Mouse (Mus musculus): Measurements from ENCODE around the gene Gm45713. TPM values are rescaled to one million over a fixed set of nuclear protein-coding genes. Genes with fewer than 3 reads are reported as not detected.
"Not testable (repeated sequence)": the region's sequence is repeated elsewhere in the genome, so short reads cannot be mapped to it uniquely, and the experiment has no call there.

Gm45713 gene
- polyA plus RNA-seq, 1 experiment from 2014 or later: 0.53 TPM

DNA sequence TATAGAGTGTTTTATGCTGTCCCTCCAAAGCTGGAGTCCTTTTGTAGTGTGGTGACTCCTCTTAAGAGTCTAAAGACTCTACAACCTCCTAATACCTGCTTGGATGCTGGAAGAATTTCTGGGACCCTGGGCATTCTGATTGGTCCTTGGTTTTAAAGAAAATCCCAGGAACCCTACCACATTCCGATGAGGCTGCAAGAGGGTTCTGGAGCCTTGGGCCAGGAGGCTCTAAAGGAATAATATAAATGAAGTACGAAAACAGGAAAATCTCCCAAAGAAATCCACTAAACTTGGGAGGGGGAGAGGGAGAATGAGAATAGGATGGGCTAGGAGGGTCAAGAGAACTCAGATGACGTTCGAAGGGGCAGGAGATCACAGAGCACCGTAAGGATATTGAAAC lies 17.6 kb upstream of the Gm45713 start:
- H3K9ac ChIP-seq (replicated peaks; ENCODE audit: low read length): peak overlapping the region; percentile 81
- H3K27ac ChIP-seq (replicated peaks; ENCODE audit: low read depth, low read length): peak overlapping the region; percentile 95
- H3K27me3 ChIP-seq (ENCODE audit: control insufficient read depth, insufficient read depth, low read length): no peaks in the 10 kb centered on the region
- WGBS: 3% methylated on average over 5 of the region's 5 CpGs
- DNase-seq (no peak), ATAC-seq (ENCODE audit: low FRiP score, low TSS enrichment) (no peak)
- no peaks in the 10 kb centered on the region for H3K9me3 ChIP-seq (ENCODE audit: control insufficient read depth, low read length)
- H3K36me3 ChIP-seq (ENCODE audit: control insufficient read depth, insufficient read depth, low read length): peaks cover 14% of the 10 kb centered on the region; the same call in 1 of the 2 replicates
- H3K4me3 ChIP-seq (replicated peaks; ENCODE audit: low read depth, low read length): peak overlapping the region; percentile 63
- peak overlapping the region; percentile 91 for H3K4me2 ChIP-seq (ENCODE audit: low read length)
- peaks cover 14% of the 10 kb centered on the region for H3K4me1 ChIP-seq (ENCODE audit: control insufficient read depth, insufficient read depth, low read length)

DNA sequence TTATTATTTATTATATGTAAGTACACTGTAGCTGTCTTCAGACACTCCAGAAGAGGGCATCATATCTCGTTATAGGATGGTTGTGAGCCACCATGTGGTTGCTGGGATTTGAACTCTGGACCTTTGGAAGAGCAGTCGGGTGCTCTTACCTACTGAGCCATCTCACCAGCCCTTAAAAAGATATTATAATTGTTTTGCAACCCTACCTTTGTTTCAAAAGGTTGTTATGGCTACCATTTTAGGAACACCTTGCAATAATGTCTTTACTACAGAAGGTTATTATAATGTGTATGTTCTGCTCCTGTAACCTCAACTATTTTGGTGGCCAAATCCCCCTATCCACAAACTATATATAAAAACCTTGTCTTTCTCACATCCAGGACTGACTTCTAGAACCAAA lies 17.0 kb upstream of the Gm45713 start:
- H3K9me3 ChIP-seq (ENCODE audit: control insufficient read depth, low read length); H3K9ac ChIP-seq (replicated peaks; ENCODE audit: low read length); DNase-seq; ATAC-seq (ENCODE audit: low FRiP score, low TSS enrichment); H3K36me3 ChIP-seq (ENCODE audit: control insufficient read depth, insufficient read depth, low read length); H3K4me2 ChIP-seq (ENCODE audit: low read length); H3K27me3 ChIP-seq (ENCODE audit: control insufficient read depth, insufficient read depth, low read length); H3K27ac ChIP-seq (replicated peaks; ENCODE audit: low read depth, low read length); H3K4me3 ChIP-seq (replicated peaks; ENCODE audit: low read depth, low read length): not testable (repeated sequence)
- 89% methylated on average over 2 of the region's 2 CpGs for WGBS
- peaks cover 14% of the 10 kb centered on the region for H3K4me1 ChIP-seq (ENCODE audit: control insufficient read depth, insufficient read depth, low read length)

DNA sequence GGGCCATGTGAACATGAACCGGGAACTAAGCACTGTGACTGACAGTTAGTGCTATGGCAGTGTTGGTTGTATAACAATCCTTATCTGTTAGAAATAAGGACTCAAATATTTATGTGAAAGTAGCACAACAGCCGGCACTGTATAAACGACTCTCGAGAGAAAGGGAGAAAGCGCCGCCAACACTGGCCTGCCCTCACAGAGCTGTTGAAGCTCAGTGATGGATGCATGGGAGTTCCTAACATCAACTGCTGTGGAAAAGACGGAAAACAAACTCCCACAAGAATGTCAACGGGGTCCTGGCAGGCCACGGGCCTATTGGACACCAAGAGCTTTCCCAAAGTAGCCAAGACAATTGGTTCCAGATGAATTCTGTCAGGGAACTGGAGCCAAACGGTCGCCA lies 15.3 kb upstream of the Gm45713 start:
- peaks cover 14% of the 10 kb centered on the region for H3K4me1 ChIP-seq (ENCODE audit: control insufficient read depth, insufficient read depth, low read length)
- no peaks in the 10 kb centered on the region for H3K9me3 ChIP-seq (ENCODE audit: control insufficient read depth, low read length)
- no peak overlapping the region for H3K27ac ChIP-seq (replicated peaks; ENCODE audit: low read depth, low read length)
- 74% methylated on average over 11 of the region's 11 CpGs for WGBS
- H3K9ac ChIP-seq (replicated peaks; ENCODE audit: low read length): no peak overlapping the region
- ATAC-seq (ENCODE audit: low FRiP score, low TSS enrichment): no peak
- no peak for DNase-seq
- H3K36me3 ChIP-seq (ENCODE audit: control insufficient read depth, insufficient read depth, low read length): peaks cover 1% of the 10 kb centered on the region; the same call in 1 of the 2 replicates
- H3K4me3 ChIP-seq (replicated peaks; ENCODE audit: low read depth, low read length): no peak overlapping the region
- no peak overlapping the region for H3K4me2 ChIP-seq (ENCODE audit: low read length)
- H3K27me3 ChIP-seq (ENCODE audit: control insufficient read depth, insufficient read depth, low read length): no peaks in the 10 kb centered on the region

DNA sequence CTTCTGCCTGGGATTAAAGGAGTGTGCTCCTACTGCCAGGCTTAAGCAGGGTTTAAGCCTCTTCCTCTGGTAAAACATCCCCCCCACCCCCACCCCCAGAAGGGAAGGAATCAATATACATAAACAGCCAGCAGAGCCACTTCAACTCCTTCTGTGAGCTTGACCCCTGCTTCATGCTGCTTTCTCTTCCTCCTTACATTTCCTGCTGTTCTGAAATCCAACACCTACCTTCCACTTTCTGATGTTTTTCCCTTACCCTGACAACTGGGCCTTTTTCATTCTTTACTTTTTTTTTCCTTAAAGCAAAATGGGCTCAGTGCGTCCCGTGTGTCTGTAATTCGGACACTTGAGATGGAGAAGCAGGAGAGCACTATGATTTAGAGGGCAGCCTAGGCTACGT lies 14.3 kb upstream of the Gm45713 start:
- Histone ChIP-seq H3K4me1 (ENCODE audit: control insufficient read depth, insufficient read depth, low read length) (peaks cover 11% of the 10 kb centered on the region), H3K9ac (replicated peaks; ENCODE audit: low read length) (peak overlapping the region; percentile 23; the same call in 1 of the 2 replicates), H3K27ac (replicated peaks; ENCODE audit: low read depth, low read length) (no peak overlapping the region), H3K27me3 (ENCODE audit: control insufficient read depth, insufficient read depth, low read length) (no peaks in the 10 kb centered on the region), H3K36me3 (ENCODE audit: control insufficient read depth, insufficient read depth, low read length) (peaks cover 11% of the 10 kb centered on the region; the same call in 1 of the 2 replicates), H3K4me3 (replicated peaks; ENCODE audit: low read depth, low read length) (no peak overlapping the region), H3K4me2 (ENCODE audit: low read length) (no peak overlapping the region), H3K9me3 (ENCODE audit: control insufficient read depth, low read length) (no peaks in the 10 kb centered on the region)
- DNase-seq (no peak), ATAC-seq (ENCODE audit: low FRiP score, low TSS enrichment) (no peak)
- 79% methylated on average over 4 of the region's 4 CpGs for WGBS

DNA sequence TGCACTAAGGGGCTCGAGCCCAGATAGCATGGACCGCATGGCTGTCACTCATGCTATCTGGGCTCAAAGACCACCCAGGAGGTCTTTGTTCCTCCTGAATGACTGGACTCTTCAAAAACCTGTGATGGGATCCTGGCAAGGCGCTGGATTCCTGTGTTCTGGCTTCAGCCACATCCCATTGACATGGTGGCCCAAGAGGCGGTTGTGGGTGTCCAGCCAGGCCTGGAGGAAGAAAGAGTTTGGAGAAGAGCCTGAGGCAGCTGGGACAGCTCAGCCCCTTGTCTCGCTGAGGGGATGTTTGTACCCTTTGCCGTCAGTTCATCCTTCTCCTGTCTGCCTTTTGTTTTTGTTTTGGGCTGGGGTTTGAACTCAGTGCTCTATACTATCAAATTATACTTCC lies 13.5 kb upstream of the Gm45713 start:
- Histone ChIP-seq H3K9me3 (ENCODE audit: control insufficient read depth, low read length) (no peaks in the 10 kb centered on the region), H3K27me3 (ENCODE audit: control insufficient read depth, insufficient read depth, low read length) (no peaks in the 10 kb centered on the region), H3K9ac (replicated peaks; ENCODE audit: low read length) (no peak overlapping the region), H3K27ac (replicated peaks; ENCODE audit: low read depth, low read length) (no peak overlapping the region), H3K4me2 (ENCODE audit: low read length) (no peak overlapping the region), H3K4me1 (ENCODE audit: control insufficient read depth, insufficient read depth, low read length) (peaks cover 5% of the 10 kb centered on the region; the same call in 1 of the 2 replicates), H3K36me3 (ENCODE audit: control insufficient read depth, insufficient read depth, low read length) (peaks cover 15% of the 10 kb centered on the region; the same call in 1 of the 2 replicates), H3K4me3 (replicated peaks; ENCODE audit: low read depth, low read length) (no peak overlapping the region)
- WGBS: 13% methylated on average over 6 of the region's 6 CpGs
- DNase-seq (no peak), ATAC-seq (ENCODE audit: low FRiP score, low TSS enrichment) (no peak)

DNA sequence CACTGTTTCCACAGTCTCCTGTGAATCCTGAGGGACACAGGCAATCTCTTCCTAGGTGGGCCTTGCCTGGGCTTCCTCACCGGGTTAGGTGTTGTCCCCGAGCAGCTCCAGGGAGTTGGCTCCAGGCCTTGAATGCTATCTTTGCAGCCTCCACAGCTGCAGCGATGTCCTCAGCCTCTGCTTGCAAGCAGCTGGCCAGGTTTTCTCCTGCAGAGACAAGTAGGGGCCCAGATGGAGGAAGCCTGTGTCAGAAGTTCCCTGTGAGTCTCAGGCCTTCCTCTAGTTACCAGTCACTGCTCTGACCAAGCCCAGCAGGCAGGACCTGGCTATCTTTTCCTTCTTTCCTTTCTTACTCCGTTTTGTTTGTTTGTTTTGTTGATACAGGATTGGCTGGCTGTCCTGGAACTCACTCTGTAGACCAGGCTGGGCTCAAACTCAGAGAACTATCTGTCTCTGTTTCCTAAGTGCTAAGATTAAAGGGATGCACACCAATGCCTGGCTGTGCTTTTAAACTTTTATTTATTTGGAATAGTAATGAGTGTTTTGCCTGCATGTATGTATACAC lies 12.6 kb upstream of the Gm45713 start:
- 69% methylated on average over 4 of the region's 4 CpGs for whole genome bisulfite sequencing

DNA sequence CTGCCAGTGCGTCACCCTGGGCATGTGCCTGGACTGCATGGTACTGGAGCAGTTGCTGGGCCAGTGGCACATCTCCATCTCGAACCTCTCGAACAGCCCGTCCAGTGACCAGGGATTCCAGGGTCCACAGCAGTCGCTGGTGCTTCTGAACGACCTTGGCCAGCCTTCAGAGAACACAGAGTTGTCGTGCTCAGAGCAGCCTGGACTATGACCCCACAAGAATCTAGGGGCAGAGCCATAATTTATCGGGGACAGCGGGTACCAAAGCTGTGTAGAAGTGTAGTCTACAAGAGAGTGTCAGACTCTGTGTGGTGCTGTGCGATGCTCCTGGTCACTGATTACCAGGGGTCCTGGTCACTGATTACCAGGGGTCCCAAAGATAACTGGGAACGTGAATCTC lies 11.9 kb upstream of the Gm45713 start:
- Histone ChIP-seq H3K27me3 (ENCODE audit: control insufficient read depth, insufficient read depth, low read length) (no peaks in the 10 kb centered on the region), H3K4me3 (replicated peaks; ENCODE audit: low read depth, low read length) (no peak overlapping the region), H3K4me1 (ENCODE audit: control insufficient read depth, insufficient read depth, low read length) (no peaks in the 10 kb centered on the region), H3K4me2 (ENCODE audit: low read length) (no peak overlapping the region), H3K27ac (replicated peaks; ENCODE audit: low read depth, low read length) (no peak overlapping the region), H3K9ac (replicated peaks; ENCODE audit: low read length) (no peak overlapping the region), H3K9me3 (ENCODE audit: control insufficient read depth, low read length) (no peaks in the 10 kb centered on the region), H3K36me3 (ENCODE audit: control insufficient read depth, insufficient read depth, low read length) (peaks cover 27% of the 10 kb centered on the region)
- ATAC-seq (ENCODE audit: low FRiP score, low TSS enrichment): no peak
- 93% methylated on average over 11 of the region's 11 CpGs for WGBS
- no peak for DNase-seq

More for the DNA sequence above, 12.6 kb upstream of the Gm45713 start:
- Histone ChIP-seq H3K27me3 (ENCODE audit: control insufficient read depth, insufficient read depth, low read length) (no peaks in the 10 kb centered on the region), H3K4me3 (replicated peaks; ENCODE audit: low read depth, low read length) (no peak overlapping the region), H3K4me2 (ENCODE audit: low read length) (no peak overlapping the region), H3K4me1 (ENCODE audit: control insufficient read depth, insufficient read depth, low read length) (peaks cover 3% of the 10 kb centered on the region; the same call in 1 of the 2 replicates), H3K9ac (replicated peaks; ENCODE audit: low read length) (no peak overlapping the region), H3K36me3 (ENCODE audit: control insufficient read depth, insufficient read depth, low read length) (peaks cover 22% of the 10 kb centered on the region), H3K9me3 (ENCODE audit: control insufficient read depth, low read length) (no peaks in the 10 kb centered on the region), H3K27ac (replicated peaks; ENCODE audit: low read depth, low read length) (no peak overlapping the region)
- DNase-seq: no peak
- no peak for ATAC-seq (ENCODE audit: low FRiP score, low TSS enrichment)

DNA sequence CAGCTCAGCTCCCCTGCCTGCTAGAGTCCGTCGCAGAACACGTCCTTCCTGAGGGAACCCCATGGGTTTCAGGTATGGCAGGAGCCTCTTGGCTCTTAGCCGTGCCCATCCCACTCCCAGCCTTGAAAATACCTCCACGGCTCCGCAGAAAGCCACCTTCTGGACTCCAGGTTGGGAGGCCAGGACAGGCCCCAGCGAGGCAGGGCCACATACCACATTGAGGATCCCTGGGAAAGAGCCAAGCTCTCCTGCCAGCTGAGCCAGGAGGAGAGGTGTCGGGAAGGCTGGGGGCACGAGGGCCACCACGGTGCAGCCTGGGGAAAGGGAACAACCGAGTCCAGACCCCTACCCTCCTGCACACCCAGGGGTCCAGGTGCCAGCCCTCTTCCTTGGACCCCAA lies 11.2 kb upstream of the Gm45713 start:
- DNase-seq (no peak), ATAC-seq (ENCODE audit: low FRiP score, low TSS enrichment) (no peak)
- Histone ChIP-seq H3K9me3 (ENCODE audit: control insufficient read depth, low read length) (no peaks in the 10 kb centered on the region), H3K27ac (replicated peaks; ENCODE audit: low read depth, low read length) (no peak overlapping the region), H3K4me2 (ENCODE audit: low read length) (no peak overlapping the region), H3K9ac (replicated peaks; ENCODE audit: low read length) (no peak overlapping the region), H3K4me1 (ENCODE audit: control insufficient read depth, insufficient read depth, low read length) (no peaks in the 10 kb centered on the region), H3K27me3 (ENCODE audit: control insufficient read depth, insufficient read depth, low read length) (no peaks in the 10 kb centered on the region), H3K36me3 (ENCODE audit: control insufficient read depth, insufficient read depth, low read length) (peaks cover 27% of the 10 kb centered on the region), H3K4me3 (replicated peaks; ENCODE audit: low read depth, low read length) (no peak overlapping the region)
- WGBS: 95% methylated on average over 11 of the region's 11 CpGs

DNA sequence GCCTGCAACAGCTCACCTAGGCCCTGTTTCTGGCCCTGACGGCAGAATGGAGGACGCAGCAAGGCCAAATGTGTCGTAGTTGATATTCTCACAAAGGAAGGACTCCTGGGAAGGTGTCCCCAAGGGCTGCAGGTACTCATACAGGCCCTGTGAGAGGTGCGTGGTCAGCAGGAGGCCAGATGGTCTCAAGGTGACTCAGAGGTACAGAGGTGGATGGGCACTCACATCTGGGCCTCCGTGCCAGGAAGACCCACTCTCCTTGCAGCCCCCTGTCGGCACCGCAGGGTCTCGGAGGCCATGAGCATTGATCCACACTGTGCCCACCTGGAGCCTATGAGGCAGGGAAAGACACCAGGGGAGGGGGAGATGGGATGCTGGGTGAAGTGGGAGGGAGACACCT lies 9.4 kb upstream of the Gm45713 start:
- no peak for DNase-seq
- H3K4me3 ChIP-seq (replicated peaks; ENCODE audit: low read depth, low read length): no peak overlapping the region
- no peak overlapping the region for H3K9ac ChIP-seq (replicated peaks; ENCODE audit: low read length)
- H3K4me1 ChIP-seq (ENCODE audit: control insufficient read depth, insufficient read depth, low read length): no peaks in the 10 kb centered on the region
- H3K9me3 ChIP-seq (ENCODE audit: control insufficient read depth, low read length): no peaks in the 10 kb centered on the region
- H3K4me2 ChIP-seq (ENCODE audit: low read length): no peak overlapping the region
- peaks cover 27% of the 10 kb centered on the region for H3K36me3 ChIP-seq (ENCODE audit: control insufficient read depth, insufficient read depth, low read length)
- no peak for ATAC-seq (ENCODE audit: low FRiP score, low TSS enrichment)
- WGBS: 94% methylated on average over 8 of the region's 8 CpGs
- no peak overlapping the region for H3K27ac ChIP-seq (replicated peaks; ENCODE audit: low read depth, low read length)
- no peaks in the 10 kb centered on the region for H3K27me3 ChIP-seq (ENCODE audit: control insufficient read depth, insufficient read depth, low read length)
